Mouse (Mus musculus): ENCODE measurements around the gene Ttc28. TPM values are rescaled to one million over a fixed set of nuclear protein-coding genes. Genes with fewer than 3 reads are reported as not detected.

Gene Ttc28
- polyA plus RNA-seq, 3 experiments from 2014 or later: 0.83 to 4.4 (median 4.3) TPM

- peak; percentile 90 for ATAC-seq
These were observed 298.9 kb downstream of the Ttc28 start for GRCm38 (mm10) chr5:111178324-111179076.

DNA sequence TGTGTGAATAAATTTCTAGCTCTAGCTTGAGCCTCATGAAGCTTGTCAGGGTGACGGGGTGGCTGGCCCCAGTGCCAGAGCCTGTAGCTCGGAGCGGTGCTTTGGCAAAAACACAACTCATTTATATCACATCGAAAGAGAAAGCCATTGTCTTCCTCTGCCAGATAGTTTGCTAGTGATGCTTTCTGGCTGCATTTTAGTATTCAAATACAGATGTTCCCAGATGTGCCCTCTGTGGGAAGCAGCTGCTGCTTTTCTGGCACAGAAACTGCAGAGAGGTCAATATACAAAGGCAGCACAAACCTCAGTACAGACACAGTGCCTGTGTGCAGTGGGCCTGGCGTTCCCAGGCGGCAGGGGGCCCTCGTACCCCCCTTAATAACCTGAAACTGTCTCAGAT lies 300.0 kb downstream of the Ttc28 start:
- ATAC-seq: no peak

DNA sequence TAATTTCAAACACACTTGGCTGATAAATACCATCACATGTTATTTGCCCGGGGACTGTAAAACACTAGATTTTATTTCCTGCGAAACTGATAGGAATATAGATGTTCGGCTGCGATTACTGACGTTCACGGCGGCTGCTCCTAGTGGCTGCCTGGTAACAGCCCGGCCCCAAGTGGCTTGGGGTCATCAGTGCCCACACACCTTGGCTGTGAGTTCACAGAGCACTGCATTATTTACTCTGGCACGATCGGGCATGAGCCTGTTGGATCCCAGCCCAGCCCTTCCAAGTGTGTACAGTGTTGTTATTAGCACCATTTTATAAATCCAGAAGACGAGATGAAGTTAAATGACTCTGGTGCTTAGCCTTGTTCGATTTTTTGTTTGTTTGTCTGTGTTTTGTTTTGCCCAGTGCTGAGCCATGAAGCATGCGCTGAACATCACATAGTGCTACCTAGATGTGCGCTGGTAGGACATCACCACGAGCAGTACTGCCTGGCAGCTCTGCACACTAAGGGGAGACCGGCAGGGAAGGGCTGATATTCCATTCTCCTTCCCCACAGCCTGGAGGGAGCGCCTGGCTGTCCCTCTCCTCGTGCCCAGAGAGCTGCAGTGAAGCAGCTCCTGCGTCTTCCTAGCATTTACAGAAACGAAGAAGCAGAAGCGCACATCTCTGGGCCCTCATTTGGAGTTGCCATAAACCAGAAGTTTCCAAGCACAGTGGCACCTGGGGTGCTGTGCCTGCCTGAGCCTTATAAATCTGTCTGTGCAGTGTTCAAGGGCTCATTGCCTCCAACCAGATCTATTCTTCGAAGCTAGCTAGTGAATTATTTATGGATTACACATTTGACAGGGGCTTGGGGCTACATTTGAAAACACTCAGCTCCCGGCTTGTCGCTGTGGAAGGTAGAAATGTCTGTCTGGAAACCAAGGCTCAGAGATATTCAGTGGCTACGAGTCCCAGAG lies 300.8 kb downstream of the Ttc28 start:
- no peak for ATAC-seq

- no peak for ATAC-seq
These were observed 301.8 kb downstream of the Ttc28 start for GRCm38 (mm10) chr5:111181204-111181912.

GRCm38 (mm10) chr5:111186600-111186999 lies 307.0 kb downstream of the Ttc28 start:
- no peak for ATAC-seq

DNA sequence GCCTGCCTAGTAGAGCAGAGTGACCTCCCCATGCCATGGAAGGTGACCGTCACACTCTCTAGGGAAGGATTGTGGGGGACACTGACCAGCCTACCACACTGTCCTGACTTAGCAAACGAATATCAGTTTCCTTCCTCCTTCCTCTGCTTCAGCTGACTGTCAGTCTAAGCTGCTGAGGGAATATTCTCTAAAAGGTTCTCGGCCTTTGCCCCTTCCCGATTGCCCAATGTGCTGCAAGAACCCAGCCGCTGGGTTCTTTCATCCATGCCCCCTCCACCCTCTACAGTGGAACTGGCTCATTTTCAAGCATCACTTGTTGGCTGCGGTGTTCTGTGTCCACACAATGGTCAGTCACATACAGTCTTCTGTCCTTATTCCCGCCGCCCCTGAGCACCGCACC lies 312.4 kb downstream of the Ttc28 start:
- no peak for ATAC-seq

- ATAC-seq: peak; percentile 51
These were observed 315.2 kb downstream of the Ttc28 start for GRCm38 (mm10) chr5:111194829-111195228.

DNA sequence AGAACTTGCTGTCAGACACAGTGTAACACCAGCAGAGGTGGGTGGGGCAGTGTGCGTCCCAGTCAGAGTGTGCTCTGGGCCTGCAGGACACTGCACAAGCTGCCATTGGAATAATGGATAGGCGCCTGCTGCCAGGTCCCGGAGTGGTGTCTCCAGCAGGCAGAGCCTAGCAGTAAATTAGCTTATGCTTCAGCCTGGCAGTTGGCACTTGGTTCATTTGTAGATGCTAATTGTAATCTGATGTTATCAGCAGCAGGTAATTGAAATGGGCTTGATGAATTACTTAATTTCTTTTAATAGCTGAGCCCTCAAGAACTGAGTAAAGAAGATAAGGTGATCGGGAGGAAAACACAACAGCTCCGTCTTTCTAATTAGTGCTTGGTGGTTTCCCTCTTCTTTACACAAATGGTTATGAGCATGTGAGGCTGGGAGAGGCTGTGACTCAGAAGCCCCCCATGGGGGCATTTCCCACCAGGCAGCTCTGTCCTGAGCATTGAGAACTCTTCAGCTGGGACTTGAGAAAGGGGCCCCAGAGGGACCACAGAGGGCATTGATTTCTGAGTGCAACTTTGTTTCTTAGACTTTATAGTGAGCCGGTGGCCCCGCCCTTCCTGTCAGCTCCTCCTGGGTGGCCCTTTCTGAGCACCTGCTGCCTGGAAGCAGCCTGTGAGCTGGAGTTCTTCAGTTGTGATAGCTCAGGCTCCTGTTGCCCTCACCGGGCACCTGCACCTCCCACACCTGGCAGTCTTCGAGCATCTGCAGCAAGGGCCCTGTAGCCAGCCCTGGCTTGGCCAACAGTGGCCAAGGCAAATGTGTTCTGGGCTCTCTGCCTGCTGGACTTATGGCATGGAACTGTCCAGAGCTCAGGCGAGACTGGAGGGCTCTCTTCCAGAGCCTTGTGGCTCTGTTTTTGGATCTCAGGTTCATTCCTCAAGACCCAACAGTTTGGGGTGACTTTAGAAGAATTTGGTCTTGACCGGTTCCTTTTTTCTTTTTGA lies 316.2 kb downstream of the Ttc28 start:
- peak; percentile 49 for ATAC-seq

- no peak for ATAC-seq
These were observed 318.1 kb downstream of the Ttc28 start for GRCm38 (mm10) chr5:111197727-111198126.

DNA sequence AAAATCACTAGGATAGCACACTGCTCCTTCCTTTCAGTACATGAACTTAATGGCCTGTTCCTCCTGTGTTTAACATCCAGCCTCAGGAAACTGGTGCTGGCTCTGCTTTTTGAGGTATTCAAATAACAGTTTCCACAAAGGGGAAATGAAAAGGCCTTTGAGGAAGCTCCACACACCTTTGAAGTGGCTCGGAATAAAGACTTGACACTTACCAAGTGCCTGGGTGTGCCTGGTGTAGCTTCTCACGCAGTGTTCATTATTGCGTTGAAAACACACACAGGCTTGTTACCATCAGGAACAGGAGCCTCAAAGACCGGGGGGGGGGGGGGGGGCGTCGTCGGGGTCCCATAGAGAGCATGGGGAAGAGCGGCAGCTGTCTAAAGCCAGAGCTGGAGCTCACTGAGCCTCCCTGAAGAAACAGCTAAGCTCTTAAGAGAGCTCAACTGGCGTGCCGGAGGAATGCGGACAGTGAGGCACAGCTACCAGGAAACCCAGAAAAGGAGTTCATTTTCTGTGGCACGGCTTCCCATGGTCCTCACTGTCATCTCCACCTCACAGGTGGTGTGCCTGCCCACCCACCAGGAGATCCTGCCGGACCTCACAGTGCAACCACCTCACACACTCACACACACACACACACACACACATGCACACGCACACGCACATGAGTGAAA lies 320.7 kb downstream of the Ttc28 start:
- peak; percentile 68 for ATAC-seq

DNA sequence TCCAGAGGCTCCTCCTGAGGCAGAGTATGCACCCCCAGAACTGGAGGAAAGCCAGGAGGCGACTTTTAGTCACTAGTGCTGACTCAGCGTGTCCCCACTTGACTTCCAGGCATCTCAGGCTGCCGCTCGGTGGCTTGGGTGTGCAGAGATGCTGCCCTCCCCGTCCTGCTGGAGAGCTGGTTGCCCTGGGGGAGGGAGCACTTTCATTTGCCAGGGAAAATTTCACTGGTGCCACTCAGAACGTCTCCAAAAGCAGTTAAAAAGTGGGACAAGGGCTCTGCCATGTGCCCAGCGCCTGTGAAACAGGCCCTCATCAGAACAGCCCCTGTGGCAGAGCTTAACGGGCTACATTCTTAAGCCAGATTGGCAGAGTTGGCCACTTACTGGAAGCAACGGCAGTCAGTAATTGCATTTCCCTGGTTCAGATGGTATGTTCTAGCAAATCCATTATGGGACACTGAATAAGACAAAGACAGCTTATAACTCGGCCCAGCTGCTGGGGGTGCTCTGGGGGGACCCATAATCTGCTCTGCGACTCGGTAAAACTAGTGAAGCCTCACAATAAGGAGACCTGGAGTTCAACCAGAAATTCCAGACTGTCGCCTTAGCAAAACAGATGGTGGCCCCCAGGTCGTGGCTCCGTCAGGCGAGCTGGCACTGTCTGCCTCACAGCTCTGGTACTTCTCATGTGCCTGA lies 321.5 kb downstream of the Ttc28 start:
- no peak for ATAC-seq

DNA sequence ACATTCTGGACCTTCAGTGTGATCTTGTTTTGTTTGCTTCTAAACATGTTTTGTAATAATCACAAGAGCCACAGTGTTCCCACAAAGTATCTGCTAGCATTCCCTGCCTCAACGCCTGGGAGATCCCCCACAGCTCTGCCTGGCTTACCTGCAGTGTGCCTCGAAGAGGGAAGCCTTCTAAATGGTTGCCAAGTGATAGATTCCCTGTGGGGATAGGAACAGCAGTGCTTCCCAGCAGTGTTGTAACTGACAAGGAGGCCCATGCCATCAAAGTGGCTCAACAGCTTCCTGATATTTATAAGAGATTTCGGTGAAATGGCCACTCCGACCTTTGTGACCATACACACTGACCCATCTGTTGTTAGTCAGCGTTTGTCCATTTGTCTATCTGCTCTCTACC lies 324.6 kb downstream of the Ttc28 start:
- no peak for ATAC-seq

- ATAC-seq: no peak
These were observed 325.5 kb downstream of the Ttc28 start for GRCm38 (mm10) chr5:111204976-111205586.

DNA sequence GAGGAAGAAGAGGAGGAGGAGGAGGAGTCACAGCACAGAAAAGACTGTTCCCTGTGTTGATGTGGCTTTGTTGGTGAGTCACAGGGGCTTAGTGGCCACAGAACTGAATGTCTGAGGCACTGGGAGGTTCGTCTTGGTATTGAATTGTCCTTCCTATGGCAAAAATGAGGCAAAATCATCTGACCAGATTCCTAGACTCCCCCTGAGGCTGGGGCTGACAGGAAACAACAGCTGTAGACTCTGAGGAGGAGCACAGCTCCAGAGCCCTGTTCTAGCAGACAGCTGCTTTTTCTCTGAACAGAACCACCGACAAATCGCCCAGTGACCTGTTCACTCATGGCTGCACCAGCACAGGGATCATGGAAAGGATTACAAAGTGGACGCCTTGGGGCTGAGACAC lies 326.2 kb downstream of the Ttc28 start:
- ATAC-seq: no peak

DNA sequence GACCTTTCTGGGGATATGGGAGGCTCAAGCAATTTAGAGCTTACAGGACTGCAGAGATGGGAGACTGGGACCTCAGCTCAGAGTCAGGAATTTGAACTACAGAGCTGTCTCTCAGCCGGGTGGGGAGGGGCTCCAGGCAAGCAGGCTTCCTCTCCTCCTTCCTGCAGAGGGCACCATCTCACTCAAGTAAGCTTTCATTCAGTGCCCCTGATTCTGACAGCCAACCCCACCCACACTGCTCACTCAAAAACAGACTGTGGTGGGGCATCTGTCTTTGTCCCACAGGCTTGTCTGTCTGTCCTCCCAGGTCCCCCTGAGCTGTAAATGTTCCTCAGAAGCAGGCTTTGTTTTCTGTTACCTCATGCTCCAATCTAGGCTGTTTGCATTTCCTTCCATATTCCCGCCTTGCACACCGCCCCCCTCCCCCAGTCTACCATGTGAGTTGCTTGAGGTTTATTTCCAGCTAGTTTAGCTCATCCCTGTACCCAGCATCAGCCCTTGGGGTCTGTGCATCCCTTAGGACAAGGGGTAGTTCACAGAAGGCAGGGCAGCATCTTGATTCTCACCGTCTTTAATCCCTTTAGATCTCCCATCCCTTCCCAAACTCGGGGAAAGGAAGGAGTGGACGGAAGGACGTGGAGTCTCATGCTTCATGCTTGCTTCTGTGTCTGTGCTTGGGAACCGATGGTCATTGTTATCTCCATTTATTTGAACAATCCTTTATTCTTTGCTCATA lies 328.5 kb downstream of the Ttc28 start:
- ATAC-seq: no peak

DNA sequence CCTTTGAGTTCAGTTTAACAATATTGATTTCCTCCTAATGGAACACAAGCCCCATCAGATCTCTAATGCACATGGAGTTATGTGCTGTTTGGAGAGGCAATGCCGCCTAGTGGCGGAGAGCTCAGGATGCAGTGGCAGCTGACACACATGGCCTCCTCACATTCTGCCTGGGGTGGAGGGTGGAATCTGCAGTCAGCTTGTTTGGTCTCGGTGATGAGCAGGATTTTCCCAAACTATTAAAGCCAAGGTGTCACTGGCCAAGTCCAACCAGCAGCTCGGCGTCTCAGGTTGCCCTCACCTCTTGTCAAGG lies 329.0 kb downstream of the Ttc28 start:
- no peak for ATAC-seq

DNA sequence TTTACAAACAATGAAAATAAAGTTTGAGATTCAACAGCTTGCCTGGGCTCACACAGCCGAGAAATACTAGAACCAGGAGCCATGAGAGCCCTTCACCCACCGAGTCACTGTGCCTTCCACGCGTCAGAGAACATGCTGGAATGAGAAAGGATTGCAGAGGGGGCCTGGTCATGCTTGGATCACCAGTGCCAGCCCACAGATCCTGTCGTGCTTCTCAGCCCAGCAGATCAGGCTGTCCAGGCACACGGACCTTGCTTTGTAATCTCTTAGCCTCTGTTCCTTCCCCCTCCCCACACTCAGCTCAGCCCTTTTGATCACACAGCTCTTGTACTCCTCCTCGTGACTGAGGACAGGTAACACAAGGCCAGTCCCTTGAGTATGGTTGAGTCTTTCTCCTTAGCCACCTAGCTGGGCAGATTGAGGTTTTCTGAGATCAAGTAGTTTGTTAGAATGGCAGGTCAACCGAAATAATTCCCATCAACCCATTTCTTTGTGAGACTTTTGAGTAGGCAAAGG lies 334.4 kb downstream of the Ttc28 start:
- ATAC-seq: no peak

DNA sequence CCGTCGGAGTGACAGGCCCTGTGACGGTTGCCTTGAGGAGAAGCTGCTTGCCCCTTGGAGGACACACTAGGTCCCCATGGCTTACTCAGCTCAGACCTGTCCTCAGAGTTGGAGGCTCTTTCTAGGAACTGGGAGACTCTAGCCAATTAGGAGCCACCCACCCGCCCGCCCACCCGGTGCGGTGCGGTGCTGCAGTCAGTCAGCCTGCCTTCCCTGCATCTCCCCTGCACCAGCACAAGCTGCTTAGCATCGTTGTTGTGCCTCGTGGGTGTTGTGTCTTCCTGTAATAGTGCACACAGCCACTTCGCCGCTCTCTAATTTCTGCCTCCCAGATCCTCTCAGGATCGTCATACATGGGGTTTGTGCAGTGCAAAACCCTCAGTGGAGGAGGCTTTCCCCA lies 335.3 kb downstream of the Ttc28 start:
- no peak for ATAC-seq

GRCm38 (mm10) chr5:111215722-111216121 lies 336.1 kb downstream of the Ttc28 start:
- no peak for ATAC-seq

Measured in inflammation-experienced regulatory T-cells, adult 6 months (primary cell).